Comparison of ENCODE assay signal across 13 mouse cellular contexts in genomic region chr1:133347693-133348520, GRCm38 (mm10). TPM values are rescaled to one million over a fixed set of nuclear protein-coding genes. Genes with fewer than 3 reads are reported as not detected.
DNase-seq lines count a peak whose midpoint lies in the region; ATAC-seq and TF ChIP-seq lines count a peak whose summit lies in the region.
"Had no signal": no experiment of that assay in that cellular context is flagged by ENCODE, and none has a peak within 500 bp of the region (broad histone marks: within the 10 kb centered on the region; RNA-seq: fewer than 3 reads in every experiment).

No protein-coding gene starts in this region.

- 48% methylated on average over 11 of the region's 11 CpGs for WGBS in kidney, postnatal 0 days

- no peak overlapping the region for H3K4me3 ChIP-seq in kidney, postnatal 0 days (replicated peaks; ENCODE audit: low read depth, low read length)
- H3K4me3 ChIP-seq: hindbrain, embryonic 15.5 days; midbrain, embryonic 15.5 days had no signal

- ATAC-seq in activated CD4-positive, CD25-positive, alpha-beta regulatory T cell, adult 4 months: peak; percentile 23
- no peak for ATAC-seq in kidney, postnatal 0 days (replicated peaks; ENCODE audit: low FRiP score, low read depth)
- ATAC-seq in cerebellum, adult (ENCODE audit: insufficient number of reproducible peaks, low FRiP score, low TSS enrichment): no peak
- ATAC-seq: midbrain, embryonic 15.5 days; Patski had no signal

- H3K9ac ChIP-seq in kidney, postnatal 0 days (ENCODE audit: low read depth, low read length): no peak overlapping the region
- H3K9ac ChIP-seq: hindbrain, embryonic 15.5 days; midbrain, embryonic 15.5 days had no signal

- peak; percentile 19 to 26 for DNase-seq in lung, adult 18-20 months
- no peak for DNase-seq in lung, postnatal 10 days
- peak; percentile 22 for DNase-seq in kidney, postnatal 0 days (ENCODE audit: low spot score)
- DNase-seq in splenic B cell, adult 2 months (ENCODE audit: low read depth, low spot score): peak; percentile 79
- no peak for DNase-seq in thymus, postnatal 36 days
- DNase-seq: cerebellum, adult 11-12 months; thymus, adult 2 months had no signal

- H3K4me2 ChIP-seq in kidney, postnatal 0 days (ENCODE audit: low read length): no peak overlapping the region
- H3K4me2 ChIP-seq: hindbrain, embryonic 15.5 days; midbrain, embryonic 15.5 days had no signal

- H3K4me1 ChIP-seq in kidney, postnatal 0 days (replicated peaks; ENCODE audit: insufficient read depth, low read length): no peaks in the 10 kb centered on the region
- H3K4me1 ChIP-seq: hindbrain, embryonic 15.5 days had no signal

- H3K27me3 ChIP-seq in kidney, postnatal 0 days (ENCODE audit: insufficient read depth, low read length): no peaks in the 10 kb centered on the region
- H3K27me3 ChIP-seq in splenic B cell, adult 2 months (ENCODE audit: control insufficient read depth, insufficient read depth, low read length, poor library complexity, severe bottlenecking): no peaks in the 10 kb centered on the region
- H3K27me3 ChIP-seq: hindbrain, embryonic 15.5 days; midbrain, embryonic 15.5 days had no signal

- no peak for TF ChIP-seq CTCF in kidney, postnatal 0 days (IDR thresholded peaks at IDR 0.05; ENCODE audit: low read depth)

- H3K36me3 ChIP-seq in kidney, postnatal 0 days (ENCODE audit: insufficient read depth, low read length): no peaks in the 10 kb centered on the region
- H3K36me3 ChIP-seq in splenic B cell, adult 2 months (ENCODE audit: control insufficient read depth, insufficient read depth, low read length, poor library complexity, severe bottlenecking): no peaks in the 10 kb centered on the region
- H3K36me3 ChIP-seq: hindbrain, embryonic 15.5 days; midbrain, embryonic 15.5 days had no signal

- H3K9me3 ChIP-seq in kidney, postnatal 0 days (replicated peaks; ENCODE audit: low read length): no peaks in the 10 kb centered on the region
- H3K9me3 ChIP-seq: hindbrain, embryonic 15.5 days; midbrain, embryonic 15.5 days had no signal

- no peak overlapping the region for H3K27ac ChIP-seq in kidney, postnatal 0 days
- H3K27ac ChIP-seq: hindbrain, embryonic 15.5 days; midbrain, embryonic 15.5 days had no signal

RNA-seq across cellular contexts. Expression of gene Ren1, which starts 2.4 kb away (rescaled TPM):
- not detected for polyA plus RNA-seq in activated CD4-positive, CD25-positive, alpha-beta regulatory T cell, adult 4 months (2017; shearing (Covaris generic))
- 463 and 484 TPM in 2 replicates for polyA plus RNA-seq in kidney, postnatal 0 days (2015; fragmentation: Nextera tagmentation; extraction: Ambion mirVana)
- polyA plus RNA-seq: limb, embryonic 11.5 days; midbrain, embryonic 15.5 days; Patski had no signal

RNA-seq across cellular contexts. Expression of gene Etnk2, which starts 15.5 kb away (rescaled TPM):
- polyA plus RNA-seq in activated CD4-positive, CD25-positive, alpha-beta regulatory T cell, adult 4 months (2017; shearing (Covaris generic)): under 1 TPM in 1 of 2 experiments, not detected in 1; 0.20 TPM
- polyA plus RNA-seq in kidney, postnatal 0 days (2015; fragmentation: Nextera tagmentation; extraction: Ambion mirVana): 4.4 and 5.1 TPM in 2 replicates

RNA-seq across cellular contexts. Expression of gene Kiss1, which starts 26.2 kb away (rescaled TPM):
- not detected for polyA plus RNA-seq in activated CD4-positive, CD25-positive, alpha-beta regulatory T cell, adult 4 months (2017; shearing (Covaris generic))
- not detected in 2 replicates for polyA plus RNA-seq in kidney, postnatal 0 days (2015; fragmentation: Nextera tagmentation; extraction: Ambion mirVana)
- polyA plus RNA-seq: limb, embryonic 11.5 days; midbrain, embryonic 15.5 days; Patski; thymus, adult 2 months had no signal

RNA-seq across cellular contexts. Expression of gene Golt1a, which starts 38.3 kb away (rescaled TPM):
- polyA plus RNA-seq in activated CD4-positive, CD25-positive, alpha-beta regulatory T cell, adult 4 months (2017; shearing (Covaris generic)): not detected
- 15.4 and 20.6 TPM in 2 replicates for polyA plus RNA-seq in kidney, postnatal 0 days (2015; fragmentation: Nextera tagmentation; extraction: Ambion mirVana)
- polyA plus RNA-seq: hindbrain, embryonic 15.5 days; limb, embryonic 11.5 days; midbrain, embryonic 15.5 days had no signal

Comparison
In these comparisons a context has a peak if more than half of its experiments do, and no peak if none do; other contexts are left out.
1. DNase-seq: peak in lung, adult 18-20 months (2 of 2), kidney, postnatal 0 days (single experiment) and splenic B cell, adult 2 months (single experiment); none in lung, postnatal 10 days (single experiment) and thymus, postnatal 36 days (0 of 2).
2. RNA of gene Ren1, which starts 2.4 kb away (polyA plus RNA-seq): 463 to 484 TPM in kidney, postnatal 0 days; not detected in activated CD4-positive, CD25-positive, alpha-beta regulatory T cell, adult 4 months; every median in the first group is over 100 times any median in the second.